Mouse (Mus musculus) R1 (cell line): ENCODE results near the gene Usp30.
A peak's percentile ranks its signal among the peaks of the same experiment; 100 is the strongest.

Experiments used
- DNase-seq: peaks from one replicate; pipeline ENCODE4 v3.0.0-alpha.2; 2018; ENCODE audit warnings: low read depth, low spot score

Gene Usp30

GRCm38 (mm10) chr5:114154765-114155164 lies 89.5 kb downstream of the Usp30 start:
- DNase-seq = no peak

GRCm38 (mm10) chr5:114155168-114155933 lies 90.1 kb downstream of the Usp30 start:
- no peak for DNase-seq

GRCm38 (mm10) chr5:114157236-114157635 lies 92.0 kb downstream of the Usp30 start:
- no peak for DNase-seq

GRCm38 (mm10) chr5:114161424-114161823 lies 96.2 kb downstream of the Usp30 start:
- no peak for DNase-seq

- peak; percentile 91 for DNase-seq
These were observed 97.0 kb downstream of the Usp30 start for GRCm38 (mm10) chr5:114162106-114162815.

- DNase-seq = no peak
These were observed 97.9 kb downstream of the Usp30 start for GRCm38 (mm10) chr5:114163117-114163696.

- no peak for DNase-seq
These were observed 105.1 kb downstream of the Usp30 start for GRCm38 (mm10) chr5:114170345-114170744.

GRCm38 (mm10) chr5:114172936-114173335 lies 107.7 kb downstream of the Usp30 start:
- no peak for DNase-seq

GRCm38 (mm10) chr5:114173458-114173857 lies 108.2 kb downstream of the Usp30 start:
- peak; percentile 22 for DNase-seq

GRCm38 (mm10) chr5:114173877-114174581 lies 108.8 kb downstream of the Usp30 start:
- DNase-seq = no peak
